Mouse (Mus musculus) effector memory CD4-positive, alpha-beta T cell, adult 7 months (primary cell): ENCODE data around the gene Maml3. TPM values are rescaled to one million over a fixed set of nuclear protein-coding genes. Genes with fewer than 3 reads are reported as not detected.

Experiments used
- polyA plus RNA-seq: library from polyadenylated mRNA; unstranded; fragments of 100-300 nt; shearing (Covaris generic); gene quantifications from one replicate; pipeline ENCODE4 v1.2.1, GENCODE M21; 2017

Maml3 gene
- 0.32 TPM for polyA plus RNA-seq

GRCm38 (mm10) chr3:52104636-52105151 lies at the start of gene Maml3:
Gene Maml3, minus strand, starts transcription at chr3:52105076.

GRCm38 (mm10) chr3:51660060-51660459 lies 444.8 kb downstream of the Maml3 start, which contains the start of gene Mgst2:
Gene Mgst2, plus strand, starts transcription at chr3:51660360.

Other genes with a start within 250 kb of the Maml3 start
- gene Foxo1, start 163.3 kb upstream of the Maml3 start, polyA plus RNA-seq, result 55.0 TPM